Mouse (Mus musculus): ENCODE results near the gene Gm19402.

Gene Gm19402

DNA sequence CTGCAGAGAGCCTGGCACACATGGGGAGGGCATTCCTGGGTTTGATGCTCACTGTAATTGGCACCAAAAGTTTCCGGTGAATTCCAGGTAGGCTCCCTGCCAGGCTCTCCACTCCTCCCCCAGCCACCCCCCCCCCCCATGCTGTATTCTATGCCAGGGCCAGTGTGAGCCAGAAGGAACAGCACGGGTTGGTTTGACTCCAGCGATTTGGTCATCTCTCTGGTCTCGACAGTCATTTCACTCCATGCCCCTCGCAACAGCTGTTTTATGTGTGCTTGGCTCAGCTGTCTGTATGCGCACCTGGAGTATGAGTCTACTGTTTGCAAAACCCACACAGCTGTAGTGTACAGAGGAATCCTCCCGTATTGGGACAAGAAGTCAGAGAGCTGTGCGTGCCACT lies 24.2 kb downstream of the Gm19402 start:
- DNase-seq (ENCODE audit: low spot score) = no peak

DNA sequence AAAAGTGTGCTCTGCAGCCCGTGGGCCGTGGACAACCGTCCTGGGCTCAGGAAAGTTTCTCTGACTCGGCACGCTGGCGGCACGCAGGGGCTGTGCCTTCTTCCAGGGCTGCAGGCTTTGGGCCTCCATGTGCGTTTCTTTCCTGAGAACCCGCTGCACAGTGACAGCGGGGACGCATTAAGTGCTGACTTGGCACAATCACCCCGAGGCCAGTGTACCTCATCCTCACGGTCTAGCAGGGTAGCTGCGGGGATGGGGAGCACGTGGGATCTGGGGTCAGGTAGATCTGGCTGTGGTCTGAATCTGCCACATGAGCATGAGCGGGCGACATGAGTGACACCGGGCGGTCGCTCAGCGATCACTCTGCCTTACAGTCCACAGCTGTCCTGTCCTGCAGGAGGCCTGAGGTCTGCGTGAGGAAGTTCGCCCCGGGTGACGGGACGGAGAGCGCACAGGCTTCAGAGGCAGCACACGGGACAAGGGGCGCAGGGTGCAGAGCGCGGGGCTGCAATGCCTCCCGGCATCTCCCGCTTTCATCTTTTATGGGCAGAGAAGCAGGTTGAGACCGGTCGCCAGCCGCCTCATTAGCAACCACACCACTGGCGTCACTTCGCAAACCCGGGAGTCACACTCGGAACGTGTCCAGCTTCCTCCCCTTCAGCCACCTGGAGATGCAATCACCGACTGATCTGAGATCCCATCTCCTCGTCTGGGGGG lies 26.4 kb downstream of the Gm19402 start:
- no peak for DNase-seq (ENCODE audit: low spot score)

DNA sequence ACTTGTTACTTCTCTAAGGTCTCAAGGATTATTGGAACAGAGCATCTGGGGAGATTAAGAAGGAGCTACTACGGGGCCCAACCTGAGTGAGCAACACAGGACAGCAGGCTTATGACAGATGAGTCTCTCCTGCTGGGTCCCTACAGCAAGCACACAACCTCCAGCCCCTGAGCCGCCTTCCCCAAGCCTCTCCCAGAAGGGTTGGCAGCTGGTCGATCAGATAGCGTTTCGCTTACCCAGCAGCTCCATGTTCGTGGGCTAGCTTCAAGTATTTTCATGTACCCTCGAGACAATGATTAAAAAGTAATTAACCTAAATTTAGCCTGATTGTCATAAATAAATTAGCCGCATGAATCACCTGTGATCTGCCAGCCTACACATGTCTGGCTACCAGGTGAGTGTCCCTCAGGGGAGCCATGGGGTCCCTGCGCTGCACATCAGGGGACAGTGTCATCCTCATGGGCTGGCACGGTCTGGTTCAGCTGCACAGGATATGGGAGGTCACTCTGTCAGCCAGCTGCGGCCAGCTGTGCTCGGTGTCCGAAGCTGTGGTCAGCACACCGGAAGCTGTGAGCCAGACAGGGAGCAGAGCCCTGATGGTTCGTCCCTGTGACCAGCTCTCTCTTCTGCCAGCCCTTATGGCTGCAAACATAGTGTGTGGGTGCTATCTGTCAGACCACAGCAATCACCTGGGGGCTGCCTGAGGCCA lies 32.1 kb downstream of the Gm19402 start:
- no peak for DNase-seq (ENCODE audit: low spot score)

DNA sequence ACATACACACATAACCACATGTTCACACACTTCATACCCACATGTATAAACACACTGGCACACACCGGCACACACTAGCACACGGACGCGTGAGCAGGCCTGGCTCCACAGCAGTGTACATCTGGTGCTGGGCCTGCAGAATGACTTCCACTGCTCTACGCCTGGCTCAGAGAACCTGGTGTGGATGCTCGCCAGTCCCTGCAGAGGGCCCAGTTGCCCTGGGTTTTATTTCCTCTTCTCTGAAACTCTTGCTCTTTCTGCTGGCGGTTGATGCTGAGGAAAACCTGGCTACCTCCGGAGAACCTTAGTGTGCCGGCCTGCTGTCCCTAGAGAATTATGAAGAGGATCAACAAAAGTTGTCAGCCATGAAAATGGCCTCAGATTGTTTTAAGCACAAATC lies 38.5 kb downstream of the Gm19402 start:
- DNase-seq (ENCODE audit: low spot score) = no peak

DNA sequence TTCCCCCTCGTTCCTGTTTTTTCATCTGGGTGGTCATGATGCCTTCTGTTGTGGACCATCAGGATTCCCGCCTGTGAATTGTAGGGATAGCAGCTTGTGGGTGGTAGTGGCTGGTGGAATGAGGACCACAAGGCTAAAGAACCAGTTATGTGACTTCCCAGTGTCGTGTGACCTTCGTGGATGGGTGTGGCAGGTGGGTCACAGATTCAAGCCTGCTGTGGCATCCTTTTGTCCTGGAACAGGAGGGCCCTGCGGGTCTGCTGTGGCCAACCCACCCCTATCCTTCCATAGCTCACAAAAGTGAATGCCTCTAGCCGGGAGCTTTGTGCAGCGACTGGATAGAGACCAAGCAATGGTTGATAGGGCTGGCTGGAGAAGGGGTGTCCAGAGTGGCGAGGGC lies 42.7 kb downstream of the Gm19402 start:
- DNase-seq (ENCODE audit: low spot score) = no peak

DNA sequence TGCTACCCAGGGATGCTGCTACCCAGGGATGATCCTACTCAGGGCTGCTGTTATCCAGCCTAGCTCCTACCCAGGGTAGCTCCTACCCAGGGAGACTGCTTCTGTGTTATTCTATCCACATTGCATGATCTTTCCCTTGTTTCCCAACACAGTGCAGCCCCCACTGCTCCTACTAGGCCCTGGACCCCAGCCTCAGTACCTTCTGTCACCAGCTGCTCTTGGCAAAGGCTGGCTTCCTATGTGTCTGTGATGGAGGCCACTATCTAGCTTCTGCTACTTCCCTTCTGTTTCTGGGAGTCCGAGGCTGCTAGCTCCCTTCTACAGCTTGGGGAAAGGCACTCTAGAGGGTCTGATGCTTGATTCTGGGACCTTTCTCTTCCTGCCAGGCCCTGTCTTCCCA lies 43.1 kb downstream of the Gm19402 start:
- DNase-seq (ENCODE audit: low spot score) = no peak

DNA sequence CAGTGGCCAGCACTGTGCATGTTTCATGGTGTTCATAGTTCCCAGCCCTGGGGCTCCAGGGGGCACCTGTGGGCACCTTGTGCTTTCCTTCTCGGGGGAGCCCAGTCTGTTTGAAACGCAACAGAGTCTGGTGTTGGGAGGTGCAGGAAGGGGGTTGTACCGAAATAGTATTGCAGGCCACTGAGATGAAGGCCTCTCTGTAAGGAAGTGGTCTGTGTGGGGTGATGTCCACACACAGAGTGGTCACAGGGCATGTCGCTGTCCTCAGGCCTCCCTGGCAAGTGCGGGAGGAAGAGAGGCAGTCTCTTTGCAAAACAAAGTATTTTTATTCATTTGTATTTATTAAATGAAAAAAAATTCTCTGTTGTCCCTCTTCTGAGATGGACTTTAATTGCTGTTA lies 45.0 kb downstream of the Gm19402 start:
- DNase-seq (ENCODE audit: low spot score) = no peak

DNA sequence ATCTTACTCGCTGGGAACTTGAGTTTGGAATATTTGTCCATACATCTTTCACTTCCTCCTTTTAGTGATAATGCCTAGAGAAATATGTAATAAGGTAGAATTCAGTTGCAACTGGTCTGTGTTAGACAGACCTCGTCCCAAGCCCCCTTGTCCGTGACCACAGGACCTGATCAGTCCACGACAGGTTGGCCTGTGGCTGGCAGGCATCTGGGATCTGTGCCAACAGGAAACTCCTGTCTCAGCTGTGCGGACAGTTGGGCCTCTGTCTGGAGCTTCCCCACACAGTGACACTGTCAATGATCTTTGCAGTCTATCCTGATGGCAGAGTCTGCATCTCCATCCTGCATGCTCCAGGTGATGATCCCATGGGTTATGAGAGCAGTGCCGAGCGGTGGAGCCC lies 47.4 kb downstream of the Gm19402 start:
- no peak for DNase-seq (ENCODE audit: low spot score)

All from ovary, postnatal 14 days (tissue).